11 mouse cellular contexts compared by ENCODE assay signal in genomic region chr5:135161221-135161620, GRCm38 (mm10). TPM values are rescaled to one million over a fixed set of nuclear protein-coding genes. Genes with fewer than 3 reads are reported as not detected.
DNase-seq lines count a peak whose midpoint lies in the region; ATAC-seq and TF ChIP-seq lines count a peak whose summit lies in the region.
"Had no signal": no experiment of that assay in that cellular context is flagged by ENCODE, and none has a peak within 500 bp of the region (broad histone marks: within the 10 kb centered on the region; RNA-seq: fewer than 3 reads in every experiment).

No protein-coding gene starts in this region.

- H3K27ac ChIP-seq in kidney, adult 2 months (ENCODE audit: insufficient read depth, low read depth, low read length): no peak overlapping the region
- no peak overlapping the region for H3K27ac ChIP-seq in hindbrain, embryonic 14.5 days
- H3K27ac ChIP-seq: liver, embryonic 15.5 days had no signal

- H3K9me3 ChIP-seq in hindbrain, embryonic 14.5 days (ENCODE audit: control insufficient read depth, low read length): no peaks in the 10 kb centered on the region
- H3K9me3 ChIP-seq: G1E; liver, embryonic 15.5 days had no signal

- DNase-seq in kidney, adult 2 months: peak; percentile 40
- DNase-seq in kidney, adult 8-10 months: no peak
- peak; percentile 43 for DNase-seq in urinary bladder, postnatal 14 days (ENCODE audit: low spot score)
- DNase-seq in urinary bladder, postnatal 25 days (ENCODE audit: low spot score): no peak
- DNase-seq in gonadal fat pad, adult 2 months (ENCODE audit: low read depth): peak; percentile 61
- peak; percentile 68 for DNase-seq in skeletal muscle tissue, adult 2 months (ENCODE audit: low read depth, low spot score)
- DNase-seq in retina, postnatal 1 day: no peak
- no peak for DNase-seq in hindbrain, embryonic 14.5 days (ENCODE audit: low spot score)
- DNase-seq: cerebellum, postnatal 36 days had no signal

- no peak for TF ChIP-seq POLR2A in kidney, adult 2 months (IDR thresholded peaks at IDR 0.05; ENCODE audit: low read depth, low read length)

- no peak overlapping the region for H3K9ac ChIP-seq in hindbrain, embryonic 14.5 days
- H3K9ac ChIP-seq: liver, embryonic 15.5 days had no signal

- TF ChIP-seq CTCF in kidney, adult 2 months (conservative IDR thresholded peaks at IDR 0.05; ENCODE audit: insufficient read depth, insufficient read length, low read depth, low read length): no peak

- H3K4me1 ChIP-seq in kidney, adult 2 months (ENCODE audit: control insufficient read depth, insufficient read depth, low read length): peaks cover 17% of the 10 kb centered on the region; the same call in 1 of the 2 replicates
- H3K4me1 ChIP-seq in hindbrain, embryonic 14.5 days (replicated peaks; ENCODE audit: control insufficient read depth, insufficient read depth, low read length): no peaks in the 10 kb centered on the region

- no peak for ATAC-seq in hindbrain, embryonic 14.5 days (ENCODE audit: low FRiP score)

- H3K27me3 ChIP-seq in kidney, adult 2 months (replicated peaks; ENCODE audit: control insufficient read depth, insufficient read depth, low read length): no peaks in the 10 kb centered on the region
- H3K27me3 ChIP-seq in hindbrain, embryonic 14.5 days (ENCODE audit: control insufficient read depth, insufficient read depth, low read length): no peaks in the 10 kb centered on the region
- H3K27me3 ChIP-seq: liver, embryonic 15.5 days had no signal

- H3K4me2 ChIP-seq in hindbrain, embryonic 14.5 days (replicated peaks): no peak overlapping the region
- H3K4me2 ChIP-seq: liver, embryonic 15.5 days had no signal

- no peak overlapping the region for H3K4me3 ChIP-seq in kidney, adult 2 months (ENCODE audit: insufficient read depth, low read depth, low read length)
- H3K4me3 ChIP-seq in hindbrain, embryonic 14.5 days (replicated peaks; ENCODE audit: low read length): no peak overlapping the region
- H3K4me3 ChIP-seq: liver, embryonic 15.5 days had no signal

- H3K36me3 ChIP-seq in kidney, adult 2 months (ENCODE audit: control insufficient read depth, insufficient read depth, low read length): no peaks in the 10 kb centered on the region; the same call in 1 of the 2 replicates
- peaks cover 64% of the 10 kb centered on the region for H3K36me3 ChIP-seq in hindbrain, embryonic 14.5 days (replicated peaks; ENCODE audit: control insufficient read depth, insufficient read depth)

- WGBS in kidney, adult 2 months: 87% methylated on average over 4 of the region's 4 CpGs
- 93% methylated on average over 4 of the region's 4 CpGs for WGBS in hindbrain, embryonic 14.5 days

RNA-seq across cellular contexts. Expression of gene Bcl7b, which starts 6.9 kb away (rescaled TPM):
- polyA plus RNA-seq in kidney, adult 2 months (2012; rRNA removed): 36.7 and 47.9 TPM in 2 replicates
- 39.3 and 47.4 TPM in 2 replicates for polyA plus RNA-seq in gonadal fat pad, adult 2 months (2012; rRNA removed)
- polyA plus RNA-seq in hindbrain, embryonic 14.5 days (2014; fragmentation: Nextera tagmentation; extraction: Ambion mirVana): 35.8 and 35.9 TPM in 2 replicates

RNA-seq across cellular contexts. Expression of gene Tbl2, which starts 11.8 kb away (rescaled TPM):
- 10.1 and 10.2 TPM in 2 replicates for polyA plus RNA-seq in kidney, adult 2 months (2012; rRNA removed)
- 18.3 and 18.8 TPM in 2 replicates for polyA plus RNA-seq in gonadal fat pad, adult 2 months (2012; rRNA removed)
- 15.6 and 16.0 TPM in 2 replicates for polyA plus RNA-seq in hindbrain, embryonic 14.5 days (2014; fragmentation: Nextera tagmentation; extraction: Ambion mirVana)

RNA-seq across cellular contexts. Expression of gene Baz1b, which starts 25.8 kb away (rescaled TPM):
- 16.5 and 18.7 TPM in 2 replicates for polyA plus RNA-seq in kidney, adult 2 months (2012; rRNA removed)
- 17.4 and 20.9 TPM in 2 replicates for polyA plus RNA-seq in gonadal fat pad, adult 2 months (2012; rRNA removed)
- 35.3 and 37.0 TPM in 2 replicates for polyA plus RNA-seq in hindbrain, embryonic 14.5 days (2014; fragmentation: Nextera tagmentation; extraction: Ambion mirVana)

Comparison
In these comparisons a context has a peak if more than half of its experiments do, and no peak if none do; other contexts are left out.
1. DNase-seq: peak in kidney, adult 2 months (single experiment), urinary bladder, postnatal 14 days (single experiment), gonadal fat pad, adult 2 months (single experiment) and skeletal muscle tissue, adult 2 months (single experiment); none in kidney, adult 8-10 months (0 of 2), urinary bladder, postnatal 25 days (single experiment), retina, postnatal 1 day (single experiment) and hindbrain, embryonic 14.5 days (single experiment).